Mouse (Mus musculus): ENCODE measurements around the gene Ggt5. TPM values are rescaled to one million over a fixed set of nuclear protein-coding genes. Genes with fewer than 3 reads are reported as not detected.

Ggt5 gene
- polyA plus RNA-seq, 1 experiment from 2014 or later = 3.5 TPM

DNA sequence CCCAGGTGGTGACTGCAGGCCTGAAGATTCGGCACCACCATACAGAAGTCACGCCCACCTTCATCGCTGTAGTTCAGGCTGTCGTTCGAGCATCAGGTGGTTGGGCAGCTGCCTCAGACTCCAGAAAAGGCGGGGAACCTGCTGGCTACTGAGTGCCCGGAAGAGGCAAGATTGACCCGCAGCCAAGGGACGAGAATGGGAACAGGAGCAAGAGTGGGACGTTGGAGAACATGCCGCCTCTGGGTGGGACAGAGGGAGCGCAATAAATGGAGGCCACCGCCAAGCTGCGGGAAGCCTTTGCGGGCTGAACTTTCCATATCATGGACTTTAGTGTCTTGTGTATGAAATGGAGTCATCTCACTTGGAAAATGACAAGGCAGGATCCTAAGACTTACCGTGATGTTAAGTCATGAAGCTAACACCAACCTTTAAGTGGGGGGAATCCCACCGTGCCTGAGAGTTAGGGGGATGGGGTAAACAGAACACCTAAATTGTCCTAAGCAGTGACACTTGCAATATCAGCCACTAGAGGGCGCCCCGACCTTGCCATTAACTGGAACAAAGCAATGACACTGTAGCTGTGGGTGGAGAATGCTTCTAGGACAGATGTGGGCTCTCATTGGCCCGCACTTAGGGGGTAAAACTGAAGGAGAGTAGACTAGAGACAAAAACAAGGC lies 3.1 kb upstream of the Ggt5 start:
- Histone ChIP-seq H3K4me3 (ENCODE audit: inconsistent target) (no peak overlapping the region), H3K27ac (no peak overlapping the region), H3K36me3 (ENCODE audit: inconsistent target) (no peaks in the 10 kb centered on the region), H3K79me2 (ENCODE audit: inconsistent target) (no peaks in the 10 kb centered on the region)
- 19% methylated on average over 20 of the region's 20 CpGs for WGBS (ENCODE audit: missing documents)

DNA sequence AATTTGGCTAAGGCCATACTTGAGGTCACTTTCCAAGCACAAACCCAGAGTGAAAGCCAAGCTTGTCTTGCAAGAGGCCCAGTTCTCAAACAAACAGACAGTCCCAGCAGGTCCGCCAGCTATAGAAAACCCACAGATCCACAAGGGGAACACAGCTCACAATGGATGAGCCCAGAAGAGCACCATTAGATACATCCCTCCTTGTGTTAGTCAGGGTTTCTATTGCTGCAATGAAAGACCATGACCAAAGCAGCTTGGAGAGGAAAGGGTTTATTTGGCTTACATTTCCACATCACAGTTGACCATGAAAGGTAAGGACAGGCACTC lies 2.6 kb upstream of the Ggt5 start:
- 100% methylated on average over 1 of the region's 1 CpGs for WGBS (ENCODE audit: missing documents)

DNA sequence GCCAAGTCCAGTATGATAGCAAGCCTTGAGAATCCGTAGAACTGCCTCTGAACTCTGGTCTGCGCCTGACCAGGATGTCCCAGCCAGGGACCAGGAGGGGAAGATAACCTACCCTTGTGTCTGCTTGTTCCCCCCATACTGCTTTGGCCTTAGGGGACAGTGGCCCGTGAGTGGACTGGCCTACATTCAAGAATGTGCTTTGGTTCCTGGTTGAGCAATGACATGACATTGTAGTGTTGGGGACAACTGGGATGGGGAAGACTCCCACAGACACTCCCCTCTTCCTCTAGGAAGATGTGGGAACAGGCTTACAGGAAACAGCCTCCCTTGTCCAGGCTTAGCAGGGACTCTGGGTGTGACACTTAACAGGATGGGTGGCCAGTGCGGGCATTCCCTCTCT lies 1.4 kb upstream of the Ggt5 start:
- no peaks in the 10 kb centered on the region for H3K36me3 ChIP-seq (ENCODE audit: inconsistent target)
- 97% methylated on average over 3 of the region's 4 CpGs for WGBS (ENCODE audit: missing documents)
- no peaks in the 10 kb centered on the region for H3K79me2 ChIP-seq (ENCODE audit: inconsistent target)

More for the DNA sequence above, 2.6 kb upstream of the Ggt5 start:
- Histone ChIP-seq H3K79me2 (ENCODE audit: inconsistent target) (no peaks in the 10 kb centered on the region), H3K27ac (no peak overlapping the region), H3K4me3 (ENCODE audit: inconsistent target) (no peak overlapping the region), H3K36me3 (ENCODE audit: inconsistent target) (no peaks in the 10 kb centered on the region)

DNA sequence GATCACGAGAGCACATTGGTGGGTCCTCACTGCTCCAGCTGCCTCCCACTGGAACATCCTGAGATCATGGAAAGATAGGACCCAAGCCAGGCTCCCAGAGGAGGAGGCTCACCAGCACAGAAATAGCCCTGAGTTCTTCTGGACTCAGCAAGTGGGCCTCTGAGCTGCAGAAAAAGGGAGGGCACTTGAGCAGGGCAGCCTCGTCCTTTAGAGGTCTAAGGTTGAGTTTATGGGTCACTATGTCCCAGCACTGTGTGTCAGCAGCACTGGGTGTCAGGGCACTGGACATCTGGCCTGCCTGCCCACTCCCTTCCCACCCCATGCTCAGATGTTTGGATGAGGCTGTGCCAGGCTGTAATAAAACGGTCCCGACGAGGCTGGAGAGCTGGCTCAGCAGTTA lies 804 bp upstream of the Ggt5 start:
- H3K4me3 ChIP-seq (ENCODE audit: inconsistent target) = no peak overlapping the region
- H3K79me2 ChIP-seq (ENCODE audit: inconsistent target) = no peaks in the 10 kb centered on the region
- no peak overlapping the region for H3K27ac ChIP-seq
- 88% methylated on average over 5 of the region's 5 CpGs for WGBS (ENCODE audit: missing documents)
- H3K36me3 ChIP-seq (ENCODE audit: inconsistent target) = no peaks in the 10 kb centered on the region

More for the DNA sequence above, 1.4 kb upstream of the Ggt5 start:
- Histone ChIP-seq H3K4me3 (ENCODE audit: inconsistent target) (no peak overlapping the region), H3K27ac (no peak overlapping the region)

DNA sequence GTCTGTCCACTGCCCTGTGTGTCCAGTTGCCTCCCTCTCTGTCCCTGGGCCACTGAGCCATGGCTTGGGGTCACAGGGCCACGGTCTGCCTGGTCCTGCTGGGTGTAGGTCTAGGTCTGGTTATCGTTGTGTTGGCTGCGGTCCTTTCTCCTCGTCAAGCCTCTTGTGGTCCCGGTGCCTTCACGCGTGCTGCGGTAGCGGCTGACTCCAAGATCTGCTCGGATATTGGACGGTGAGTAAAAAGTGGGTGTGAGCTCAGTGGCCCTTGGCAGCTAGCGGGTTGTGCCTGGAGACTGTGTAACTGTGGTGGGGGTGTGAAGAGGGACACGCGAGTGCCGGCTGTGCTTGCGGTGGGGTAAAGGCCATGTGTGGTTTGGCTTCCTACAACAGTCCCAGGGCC lies 511 bp downstream of the Ggt5 start:
- WGBS (ENCODE audit: missing documents) = 15% methylated on average over 16 of the region's 16 CpGs
- H3K36me3 ChIP-seq (ENCODE audit: inconsistent target) = no peaks in the 10 kb centered on the region
- no peak overlapping the region; the same call in 1 of the 2 replicates for H3K4me3 ChIP-seq (ENCODE audit: inconsistent target)
- H3K27ac ChIP-seq = no peak overlapping the region
- H3K79me2 ChIP-seq (ENCODE audit: inconsistent target) = no peaks in the 10 kb centered on the region

DNA sequence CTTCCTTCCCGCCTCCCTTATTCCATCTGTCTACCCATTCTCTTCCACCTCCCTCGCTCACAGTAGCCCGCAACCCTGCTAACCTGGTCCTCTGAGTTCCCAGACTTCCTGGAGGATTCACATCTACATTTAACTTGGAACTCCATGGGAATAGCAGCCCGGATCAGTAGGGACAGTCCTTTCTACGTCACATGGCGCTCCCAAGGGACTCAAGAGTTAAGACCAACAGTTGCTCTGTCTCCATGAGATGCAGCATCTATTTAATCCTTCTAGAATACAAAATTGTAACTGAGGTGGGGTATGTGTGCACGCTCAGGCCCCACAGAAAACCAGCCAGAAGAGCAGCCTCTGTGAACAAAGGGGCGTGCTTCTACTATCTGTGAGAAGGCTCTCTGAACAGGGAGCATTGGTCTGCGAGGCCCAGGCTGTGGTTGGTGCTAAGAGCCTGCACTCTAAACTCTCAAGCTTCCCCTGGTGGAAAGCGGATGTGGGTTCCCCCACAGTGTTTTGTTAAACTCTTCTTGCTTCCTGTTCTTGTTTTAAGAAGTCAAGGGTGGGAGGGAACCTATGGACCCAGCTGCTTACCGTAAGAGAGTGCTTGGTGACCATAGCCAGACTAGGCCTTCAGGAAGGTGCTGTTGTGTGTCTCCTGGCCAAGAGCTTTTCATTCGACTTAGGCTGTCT lies 2.2 kb downstream of the Ggt5 start:
- no peaks in the 10 kb centered on the region for H3K79me2 ChIP-seq (ENCODE audit: inconsistent target)
- no peak overlapping the region for H3K4me3 ChIP-seq (ENCODE audit: inconsistent target)
- H3K36me3 ChIP-seq (ENCODE audit: inconsistent target) = no peaks in the 10 kb centered on the region
- 45% methylated on average over 12 of the region's 12 CpGs for WGBS (ENCODE audit: missing documents)
- peak overlapping the region; percentile 54 for H3K27ac ChIP-seq

DNA sequence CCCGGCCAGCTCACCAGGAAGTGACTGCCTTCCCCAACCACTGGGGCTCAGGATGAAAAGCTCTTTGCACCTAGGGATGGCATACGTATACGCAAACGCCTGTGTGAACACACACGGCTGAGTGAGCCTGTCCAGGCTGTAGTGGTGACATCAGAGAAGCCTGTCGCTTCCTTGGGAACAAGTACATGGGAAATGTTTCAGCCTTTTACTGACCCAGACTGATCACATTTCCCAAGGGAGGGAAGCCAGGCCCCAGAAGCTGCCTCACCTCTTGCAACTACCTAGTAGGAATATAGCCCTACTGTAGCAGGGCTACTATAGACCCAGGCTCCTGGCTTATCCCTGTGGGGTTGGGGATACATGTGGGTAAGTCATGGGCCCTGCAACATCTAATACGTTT lies 3.4 kb downstream of the Ggt5 start:
- Histone ChIP-seq H3K36me3 (ENCODE audit: inconsistent target) (no peaks in the 10 kb centered on the region), H3K27ac (no peak overlapping the region), H3K4me3 (ENCODE audit: inconsistent target) (no peak overlapping the region), H3K79me2 (ENCODE audit: inconsistent target) (no peaks in the 10 kb centered on the region)
- 75% methylated on average over 7 of the region's 7 CpGs for WGBS (ENCODE audit: missing documents)

DNA sequence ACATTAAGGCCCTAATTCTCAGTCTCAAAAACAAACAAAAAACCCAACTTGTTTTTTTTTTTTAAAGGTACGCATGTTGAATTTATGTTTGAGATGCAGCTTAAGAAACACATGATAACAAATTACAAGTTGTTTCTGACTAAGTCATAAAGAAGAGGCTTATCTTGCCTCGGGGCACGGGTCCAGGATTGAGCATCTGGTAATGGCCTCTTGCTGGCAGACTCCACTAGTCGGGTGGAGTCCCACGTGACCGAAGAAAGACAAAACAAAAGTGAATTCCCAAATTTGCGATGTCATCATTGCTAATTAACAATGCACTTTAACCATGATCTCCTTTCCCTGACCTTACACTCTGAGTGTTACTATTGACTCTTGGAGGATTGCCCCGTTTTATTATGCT lies 6.8 kb downstream of the Ggt5 start:
- Histone ChIP-seq H3K79me2 (ENCODE audit: inconsistent target) (no peaks in the 10 kb centered on the region), H3K4me3 (ENCODE audit: inconsistent target) (no peak overlapping the region), H3K36me3 (ENCODE audit: inconsistent target) (no peaks in the 10 kb centered on the region), H3K27ac (no peak overlapping the region)
- whole genome bisulfite sequencing (ENCODE audit: missing documents) = 93% methylated on average over 8 of the region's 8 CpGs

DNA sequence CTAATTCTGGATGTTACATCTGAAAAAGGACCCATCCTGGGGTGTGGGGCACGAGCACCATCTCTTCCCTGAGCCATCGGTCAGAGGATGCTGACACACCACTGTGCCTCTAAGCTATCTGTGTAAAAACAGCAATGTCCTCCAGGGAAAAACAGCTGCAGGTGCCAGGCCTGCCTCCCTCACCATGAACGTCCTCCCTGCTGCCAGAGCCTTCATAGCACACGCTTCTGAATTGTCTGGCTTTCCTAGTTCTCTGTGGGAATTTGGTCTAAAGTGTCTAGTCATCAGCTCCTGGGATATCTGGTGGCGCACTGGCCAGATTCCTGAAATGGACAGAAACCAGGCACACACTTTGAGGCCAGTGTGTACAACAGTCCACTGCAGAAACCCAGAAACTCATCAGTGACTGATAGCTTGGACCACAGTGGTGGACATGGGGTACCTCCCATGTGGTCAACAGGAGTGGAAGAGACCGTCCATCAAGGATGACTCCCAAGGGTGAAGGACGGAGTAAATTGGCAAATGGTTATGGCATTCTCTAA lies 11.1 kb downstream of the Ggt5 start:
- no peaks in the 10 kb centered on the region for H3K36me3 ChIP-seq (ENCODE audit: inconsistent target)
- H3K4me3 ChIP-seq (ENCODE audit: inconsistent target) = no peak overlapping the region
- no peak overlapping the region for H3K27ac ChIP-seq
- 97% methylated on average over 7 of the region's 7 CpGs for WGBS (ENCODE audit: missing documents)
- no peaks in the 10 kb centered on the region for H3K79me2 ChIP-seq (ENCODE audit: inconsistent target)

DNA sequence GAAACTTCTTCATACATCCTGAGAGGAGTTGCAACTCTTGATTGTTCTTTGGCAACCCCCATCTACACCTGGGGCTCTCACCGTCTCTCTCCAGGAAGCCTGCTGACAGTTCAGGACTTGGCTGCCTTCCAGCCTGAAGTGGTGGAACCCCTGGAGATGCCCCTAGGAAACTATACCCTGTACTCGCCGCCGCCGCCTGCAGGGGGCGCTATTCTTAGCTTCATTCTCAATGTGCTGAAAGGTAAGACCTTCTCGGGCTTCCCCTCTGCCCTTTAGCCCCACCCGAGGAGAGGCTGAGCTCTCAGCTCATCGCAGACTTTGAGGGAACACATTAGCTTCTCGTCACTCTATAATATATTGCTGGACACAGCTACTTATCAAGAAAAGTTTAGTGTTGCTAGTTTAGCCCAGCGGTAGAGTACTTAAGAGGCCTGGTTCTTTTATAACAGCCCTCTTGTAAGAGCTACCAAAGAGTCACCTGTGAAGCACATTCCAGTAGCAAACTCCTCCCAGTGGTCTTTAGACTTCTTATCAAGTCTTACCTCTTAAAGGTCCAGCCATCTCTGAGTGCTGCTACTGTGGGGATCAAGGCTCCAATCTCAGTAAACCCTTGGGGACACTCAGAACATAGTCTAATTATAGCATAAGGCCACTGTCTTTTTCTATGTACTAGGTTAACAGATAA lies 16.2 kb downstream of the Ggt5 start:
- Histone ChIP-seq H3K36me3 (ENCODE audit: inconsistent target) (no peaks in the 10 kb centered on the region), H3K27ac (no peak overlapping the region)
- WGBS (ENCODE audit: missing documents) = 56% methylated on average over 11 of the region's 11 CpGs

DNA sequence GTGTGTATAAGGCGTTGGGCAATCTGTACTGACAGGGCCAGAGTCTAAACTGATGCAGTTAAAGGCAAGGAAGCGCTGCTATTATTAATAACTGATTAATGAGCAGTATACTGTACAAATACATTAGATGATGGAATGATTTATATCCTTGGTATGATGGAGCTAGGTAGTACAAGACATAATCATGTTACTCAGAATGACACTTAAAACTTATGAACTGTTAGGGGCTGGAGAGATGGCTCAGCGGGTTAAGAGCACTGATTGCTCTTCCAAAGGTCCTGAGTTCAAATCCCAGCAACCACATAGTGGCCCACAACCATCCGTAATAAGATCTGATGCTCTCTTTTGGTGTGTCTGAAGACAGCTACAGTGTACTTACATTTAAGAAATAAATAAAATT lies 18.1 kb downstream of the Ggt5 start:
- WGBS (ENCODE audit: missing documents) = 99% methylated on average over 4 of the region's 4 CpGs
- no peak overlapping the region for H3K4me3 ChIP-seq (ENCODE audit: inconsistent target)
- H3K36me3 ChIP-seq (ENCODE audit: inconsistent target) = no peaks in the 10 kb centered on the region
- H3K27ac ChIP-seq = no peak overlapping the region
- H3K79me2 ChIP-seq (ENCODE audit: inconsistent target) = no peaks in the 10 kb centered on the region

More for the DNA sequence above, 16.2 kb downstream of the Ggt5 start:
- H3K79me2 ChIP-seq (ENCODE audit: inconsistent target) = no peaks in the 10 kb centered on the region
- no peak overlapping the region for H3K4me3 ChIP-seq (ENCODE audit: inconsistent target)

DNA sequence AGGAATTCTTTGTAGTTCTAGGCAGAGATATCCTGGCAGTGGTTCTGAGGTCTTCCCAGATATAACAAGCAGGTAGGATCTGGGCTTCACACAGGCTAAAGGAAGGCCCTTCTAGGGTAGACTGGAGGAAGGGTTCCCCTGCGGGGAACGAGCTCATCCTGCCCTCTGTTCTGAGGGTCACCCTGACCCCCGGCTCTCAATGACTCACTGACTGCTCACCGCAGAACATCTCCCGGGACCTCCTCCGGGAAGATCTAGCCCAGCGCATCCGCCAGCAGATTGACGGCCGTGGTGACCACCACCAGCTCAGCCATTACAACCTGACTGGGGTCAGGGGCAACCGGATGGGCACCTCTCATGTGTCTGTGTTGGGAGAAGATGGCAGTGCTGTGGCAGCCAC lies 19.8 kb downstream of the Ggt5 start:
- no peak overlapping the region for H3K27ac ChIP-seq
- no peaks in the 10 kb centered on the region for H3K79me2 ChIP-seq (ENCODE audit: inconsistent target)
- no peaks in the 10 kb centered on the region for H3K36me3 ChIP-seq (ENCODE audit: inconsistent target)
- no peak overlapping the region for H3K4me3 ChIP-seq (ENCODE audit: inconsistent target)
- WGBS (ENCODE audit: missing documents) = 98% methylated on average over 8 of the region's 11 CpGs

DNA sequence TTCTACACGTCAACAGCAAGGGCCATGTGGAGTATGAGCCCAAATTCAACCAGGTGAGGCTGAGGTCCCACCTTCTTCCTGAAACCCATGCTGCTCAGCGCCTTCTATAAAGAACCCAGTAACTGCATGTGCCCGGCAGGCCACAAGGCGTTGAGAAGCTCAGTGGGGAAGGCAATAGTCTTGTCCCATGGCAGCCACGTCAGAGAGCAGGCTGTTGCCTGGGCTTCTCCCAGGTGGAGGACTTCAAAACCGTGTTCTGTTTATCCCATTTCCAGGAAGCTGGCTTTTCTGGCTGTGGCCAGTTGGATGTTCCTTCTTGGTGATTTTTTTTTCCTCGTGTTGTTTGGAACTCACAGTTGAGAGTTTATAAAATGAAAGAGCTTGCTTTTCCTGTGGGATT lies 21.3 kb downstream of the Ggt5 start:
- Histone ChIP-seq H3K4me3 (ENCODE audit: inconsistent target) (no peak overlapping the region), H3K79me2 (ENCODE audit: inconsistent target) (no peaks in the 10 kb centered on the region), H3K36me3 (ENCODE audit: inconsistent target) (no peaks in the 10 kb centered on the region), H3K27ac (no peak overlapping the region)
- 93% methylated on average over 7 of the region's 7 CpGs for WGBS (ENCODE audit: missing documents)

DNA sequence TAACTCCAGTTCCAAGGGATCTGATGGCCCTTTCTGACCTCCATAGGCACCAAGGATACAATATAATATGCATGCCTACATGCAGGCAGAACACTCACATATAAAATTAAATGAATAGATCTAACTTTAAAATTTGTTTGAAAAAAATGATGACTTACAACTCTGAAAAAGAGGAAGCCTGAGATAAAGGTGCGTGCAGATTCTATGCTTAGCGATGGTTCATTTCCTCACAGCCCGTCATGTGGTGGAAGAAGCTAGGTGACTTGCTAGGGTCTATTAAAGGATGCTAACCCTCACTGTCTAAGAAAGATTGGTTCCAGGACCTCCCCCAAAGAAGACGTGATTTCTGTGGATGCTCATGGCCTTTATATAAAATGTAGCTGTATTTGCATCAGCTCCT lies 26.9 kb downstream of the Ggt5 start:
- 63% methylated on average over 4 of the region's 4 CpGs for WGBS (ENCODE audit: missing documents)
- no peak overlapping the region for H3K27ac ChIP-seq

DNA sequence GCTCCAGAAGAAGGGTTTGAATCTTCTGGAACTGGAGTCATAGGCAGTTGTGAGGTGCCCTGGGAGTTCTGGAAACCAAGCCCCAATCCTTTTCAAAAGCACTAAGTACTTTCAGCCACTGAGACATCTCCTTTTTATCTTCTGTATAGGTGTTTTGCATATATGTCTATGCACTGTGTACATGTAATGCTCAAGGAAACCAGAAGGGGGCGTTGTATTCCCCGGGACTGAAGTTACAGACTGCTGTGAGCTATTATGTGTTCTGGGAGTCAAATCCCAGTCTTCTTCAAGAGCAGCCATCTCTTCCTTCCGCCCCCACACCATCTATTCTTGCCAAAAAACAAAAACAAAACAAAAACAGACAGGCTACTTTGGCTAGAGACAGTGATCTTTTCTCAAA lies 31.7 kb downstream of the Ggt5 start:
- WGBS (ENCODE audit: missing documents) = 60% methylated on average over 3 of the region's 3 CpGs
- no peaks in the 10 kb centered on the region for H3K36me3 ChIP-seq (ENCODE audit: inconsistent target)
- H3K79me2 ChIP-seq (ENCODE audit: inconsistent target) = no peaks in the 10 kb centered on the region
- no peak overlapping the region for H3K4me3 ChIP-seq (ENCODE audit: inconsistent target)
- H3K27ac ChIP-seq = no peak overlapping the region

More for the DNA sequence above, 26.9 kb downstream of the Ggt5 start:
- Histone ChIP-seq H3K36me3 (ENCODE audit: inconsistent target) (no peaks in the 10 kb centered on the region), H3K79me2 (ENCODE audit: inconsistent target) (no peaks in the 10 kb centered on the region), H3K4me3 (ENCODE audit: inconsistent target) (no peak overlapping the region)
